Comparison of ENCODE assay signal across 16 mouse cellular contexts in genomic region chr7:132897258-132897657, GRCm38 (mm10). TPM values are rescaled to one million over a fixed set of nuclear protein-coding genes. Genes with fewer than 3 reads are reported as not detected.
A peak's percentile ranks its signal among the peaks of the same experiment; 100 is the strongest.
DNase-seq lines count a peak whose midpoint lies in the region; ATAC-seq and TF ChIP-seq lines count a peak whose summit lies in the region.
"Had no signal": no experiment of that assay in that cellular context is flagged by ENCODE, and none has a peak within 500 bp of the region (broad histone marks: within the 10 kb centered on the region; RNA-seq: fewer than 3 reads in every experiment).

No protein-coding gene starts in this region.

- no peaks in the 10 kb centered on the region for H3K9me3 ChIP-seq in intestine, postnatal 0 days (ENCODE audit: control insufficient read depth)
- no peaks in the 10 kb centered on the region for H3K9me3 ChIP-seq in intestine, embryonic 16.5 days (ENCODE audit: control insufficient read depth, low read length)
- H3K9me3 ChIP-seq in forebrain, embryonic 15.5 days: no peaks in the 10 kb centered on the region
- H3K9me3 ChIP-seq: intestine, embryonic 15.5 days; liver, embryonic 15.5 days; megakaryocyte, embryonic 14.5 days had no signal

- 82% methylated on average over 10 of the region's 10 CpGs for WGBS in intestine, postnatal 0 days
- WGBS in intestine, embryonic 16.5 days: 84% methylated on average over 10 of the region's 10 CpGs
- 87% methylated on average over 10 of the region's 10 CpGs for WGBS in bone marrow, adult 2 months
- 88% methylated on average over 10 of the region's 10 CpGs for whole genome bisulfite sequencing in forebrain, embryonic 15.5 days

- peak; percentile 40 for TF ChIP-seq CTCF in intestine, postnatal 0 days (IDR thresholded peaks at IDR 0.05; ENCODE audit: low read depth)
- TF ChIP-seq CTCF in bone marrow, adult 2 months (IDR thresholded peaks at IDR 0.05; ENCODE audit: control insufficient read depth, insufficient read depth, low read length): peak; percentile 37; the same call in 1 of the 2 replicates

- DNase-seq in testis, postnatal 10 days (ENCODE audit: low spot score): peak; percentile 20
- no peak for DNase-seq in testis, postnatal 14 days (ENCODE audit: low spot score)
- no peak for DNase-seq in thymus, adult 18-20 months
- DNase-seq: forebrain, postnatal 0 days; gastrocnemius, postnatal 36 days; heart, postnatal 36 days; right cerebral cortex, adult 18-20 months; thymus, postnatal 4 days had no signal

- H3K27me3 ChIP-seq in intestine, postnatal 0 days (replicated peaks; ENCODE audit: control insufficient read depth, insufficient read depth, low read length): no peaks in the 10 kb centered on the region
- no peaks in the 10 kb centered on the region for H3K27me3 ChIP-seq in intestine, embryonic 16.5 days (replicated peaks; ENCODE audit: control insufficient read depth, insufficient read depth, low read length)
- H3K27me3 ChIP-seq in forebrain, embryonic 15.5 days: no peaks in the 10 kb centered on the region
- H3K27me3 ChIP-seq: embryonic facial prominence, embryonic 13.5 days; intestine, embryonic 15.5 days; liver, embryonic 15.5 days had no signal

- H3K4me2 ChIP-seq in intestine, postnatal 0 days (replicated peaks; ENCODE audit: low read depth): no peak overlapping the region
- no peak overlapping the region for H3K4me2 ChIP-seq in intestine, embryonic 16.5 days (ENCODE audit: low read depth, low read length)
- no peak overlapping the region for H3K4me2 ChIP-seq in forebrain, embryonic 15.5 days (replicated peaks)
- H3K4me2 ChIP-seq: embryonic facial prominence, embryonic 13.5 days; intestine, embryonic 15.5 days; liver, embryonic 15.5 days had no signal

- ATAC-seq in intestine, postnatal 0 days: no peak
- no peak for ATAC-seq in intestine, embryonic 16.5 days
- ATAC-seq in forebrain, embryonic 15.5 days (replicated peaks): no peak
- ATAC-seq: forebrain, postnatal 0 days; intestine, embryonic 15.5 days had no signal

- H3K4me1 ChIP-seq in intestine, postnatal 0 days (replicated peaks; ENCODE audit: control insufficient read depth, insufficient read depth, low read length): no peaks in the 10 kb centered on the region
- peaks cover 5% of the 10 kb centered on the region; the same call in 1 of the 2 replicates for H3K4me1 ChIP-seq in intestine, embryonic 16.5 days (ENCODE audit: control insufficient read depth, insufficient read depth, low read length)
- H3K4me1 ChIP-seq in bone marrow, adult 2 months (ENCODE audit: control insufficient read depth, insufficient read depth, low read length): no peaks in the 10 kb centered on the region
- no peaks in the 10 kb centered on the region for H3K4me1 ChIP-seq in forebrain, embryonic 15.5 days
- H3K4me1 ChIP-seq: embryonic facial prominence, embryonic 13.5 days; liver, embryonic 15.5 days had no signal

- H3K27ac ChIP-seq in intestine, postnatal 0 days (ENCODE audit: low read depth, low read length): no peak overlapping the region
- no peak overlapping the region for H3K27ac ChIP-seq in intestine, embryonic 16.5 days (ENCODE audit: low read length)
- no peak overlapping the region for H3K27ac ChIP-seq in bone marrow, adult 2 months (ENCODE audit: control insufficient read depth, insufficient read depth, low read depth, low read length, poor library complexity)
- H3K27ac ChIP-seq in forebrain, embryonic 15.5 days (replicated peaks): no peak overlapping the region
- H3K27ac ChIP-seq: embryonic facial prominence, embryonic 13.5 days; intestine, embryonic 15.5 days; liver, embryonic 15.5 days had no signal

- no peak for TF ChIP-seq POLR2A in bone marrow, adult 2 months (IDR thresholded peaks at IDR 0.05; ENCODE audit: borderline replicate concordance, control insufficient read depth, low read depth, low read length)

- H3K4me3 ChIP-seq in intestine, postnatal 0 days (ENCODE audit: low read depth, low read length): no peak overlapping the region
- no peak overlapping the region for H3K4me3 ChIP-seq in intestine, embryonic 16.5 days (ENCODE audit: low read length)
- no peak overlapping the region for H3K4me3 ChIP-seq in bone marrow, adult 2 months (replicated peaks; ENCODE audit: control insufficient read depth, low read depth, low read length)
- H3K4me3 ChIP-seq in forebrain, embryonic 15.5 days: no peak overlapping the region
- H3K4me3 ChIP-seq: embryonic facial prominence, embryonic 13.5 days; intestine, embryonic 15.5 days; liver, embryonic 15.5 days; megakaryocyte, embryonic 14.5 days had no signal

- H3K36me3 ChIP-seq in intestine, postnatal 0 days (ENCODE audit: control insufficient read depth, insufficient read depth): no peaks in the 10 kb centered on the region
- H3K36me3 ChIP-seq in intestine, embryonic 16.5 days (ENCODE audit: control insufficient read depth, insufficient read depth, low read length): no peaks in the 10 kb centered on the region
- H3K36me3 ChIP-seq in forebrain, embryonic 15.5 days: no peaks in the 10 kb centered on the region
- H3K36me3 ChIP-seq: embryonic facial prominence, embryonic 13.5 days; intestine, embryonic 15.5 days; liver, embryonic 15.5 days had no signal

- no peak overlapping the region for H3K9ac ChIP-seq in intestine, postnatal 0 days (ENCODE audit: low read depth, low read length)
- no peak overlapping the region for H3K9ac ChIP-seq in intestine, embryonic 16.5 days (ENCODE audit: low read depth, low read length)
- no peak overlapping the region for H3K9ac ChIP-seq in forebrain, embryonic 15.5 days (replicated peaks)
- H3K9ac ChIP-seq: embryonic facial prominence, embryonic 13.5 days; forebrain, postnatal 0 days; intestine, embryonic 15.5 days; liver, embryonic 15.5 days had no signal

RNA-seq across cellular contexts. Expression of gene Zranb1, which starts 33.7 kb away (rescaled TPM):
- 8.7 and 9.8 TPM in 2 replicates for polyA plus RNA-seq in intestine, postnatal 0 days (2015; fragmentation: Nextera tagmentation; extraction: Ambion mirVana)
- polyA plus RNA-seq in intestine, embryonic 16.5 days (2015; fragmentation: Nextera tagmentation; extraction: Ambion mirVana): 5.7 and 6.3 TPM in 2 replicates
- polyA plus RNA-seq in bone marrow, adult 2 months (2011; ENCODE audit: insufficient read depth, insufficient read length, low replicate concordance, missing spikeins): 23.8 and 50.2 TPM in 2 replicates
- 24.6 and 25.5 TPM in 2 replicates for polyA plus RNA-seq in forebrain, embryonic 15.5 days (2015; fragmentation: Nextera tagmentation; extraction: Ambion mirVana)

RNA-seq across cellular contexts. Expression of gene Abraxas2, which starts 38.2 kb away (rescaled TPM):
- polyA plus RNA-seq in intestine, postnatal 0 days (2015; fragmentation: Nextera tagmentation; extraction: Ambion mirVana): 26.0 and 27.1 TPM in 2 replicates
- polyA plus RNA-seq in intestine, embryonic 16.5 days (2015; fragmentation: Nextera tagmentation; extraction: Ambion mirVana): 31.7 and 32.4 TPM in 2 replicates
- 8.4 and 20.1 TPM in 2 replicates for polyA plus RNA-seq in bone marrow, adult 2 months (2011; ENCODE audit: insufficient read depth, insufficient read length, low replicate concordance, missing spikeins)
- 40.0 and 42.6 TPM in 2 replicates for polyA plus RNA-seq in forebrain, embryonic 15.5 days (2015; fragmentation: Nextera tagmentation; extraction: Ambion mirVana)

RNA-seq across cellular contexts. Expression of gene Eef1akmt2, which starts 44.8 kb away (rescaled TPM):
- polyA plus RNA-seq in intestine, postnatal 0 days (2015; fragmentation: Nextera tagmentation; extraction: Ambion mirVana): 34.3 and 37.8 TPM in 2 replicates
- 47.6 and 52.1 TPM in 2 replicates for polyA plus RNA-seq in intestine, embryonic 16.5 days (2015; fragmentation: Nextera tagmentation; extraction: Ambion mirVana)
- 12.6 and 17.8 TPM in 2 replicates for polyA plus RNA-seq in bone marrow, adult 2 months (2011; ENCODE audit: insufficient read depth, insufficient read length, low replicate concordance, missing spikeins)
- polyA plus RNA-seq in forebrain, embryonic 15.5 days (2015; fragmentation: Nextera tagmentation; extraction: Ambion mirVana): 102 and 108 TPM in 2 replicates
